Mouse (Mus musculus) heart, adult 2 months (tissue): ENCODE measurements around the gene Gm20388.

Source experiments
- CTCF ChIP-seq: fragments of 200-600 bp; IDR thresholded peaks from 2 replicates; pipeline ENCODE4 v1.8.1; 2022; ENCODE audit warnings: antibody characterized with exemption, mild to moderate bottlenecking, moderate library complexity
- POLR2A ChIP-seq: fragments of 200-500 bp; IDR thresholded peaks from 2 replicates; pipeline ENCODE4 v1.6.1; 2011; ENCODE audit warnings: mild to moderate bottlenecking, low read depth, low read length, control low read depth; ENCODE audit not compliant: insufficient read depth

- no peak for TF ChIP-seq CTCF
- TF ChIP-seq POLR2A: no peak
Measured at GRCm38 (mm10) chr8:122871663-122872062, 2961.0 kb downstream of the Gm20388 start.
